Mouse (Mus musculus): Measurements from ENCODE around the gene Sertad2. TPM values are rescaled to one million over a fixed set of nuclear protein-coding genes. Genes with fewer than 3 reads are reported as not detected.

Sertad2 gene
- total RNA-seq, 2 experiments from 2014 or later, result 23.0 to 28.5 TPM

GRCm38 (mm10) chr11:20576046-20576635, 33.1 kb downstream of the Sertad2 start:
- no peak overlapping the region for H3K27ac ChIP-seq
- intact Hi-C loops (cut with DNase I), result no loop called here
- TF ChIP-seq CTCF (IDR thresholded peaks at IDR 0.05), result no peak
- no peak for DNase-seq (ENCODE audit: extremely low spot score in 1 of 2, low spot score in 2 of 2)
- no peak overlapping the region for H3K4me3 ChIP-seq

- no peak overlapping the region for H3K27ac ChIP-seq
- no peak overlapping the region for H3K4me3 ChIP-seq
- no peak for DNase-seq (ENCODE audit: extremely low spot score in 1 of 2, low spot score in 2 of 2)
- intact Hi-C loops (cut with DNase I), result no loop called here
- no peak; the same call in 1 of the 2 replicates for TF ChIP-seq CTCF (IDR thresholded peaks at IDR 0.05)
These were observed 39.7 kb downstream of the Sertad2 start for GRCm38 (mm10) chr11:20582758-20583157.

GRCm38 (mm10) chr11:20585297-20585696, 42.2 kb downstream of the Sertad2 start:
- no peak for TF ChIP-seq CTCF (IDR thresholded peaks at IDR 0.05)
- intact Hi-C loops (cut with DNase I), result no loop called here
- H3K27ac ChIP-seq, result no peak overlapping the region
- H3K4me3 ChIP-seq, result no peak overlapping the region
- DNase-seq (ENCODE audit: extremely low spot score in 1 of 2, low spot score in 2 of 2), result no peak

- no peak for DNase-seq (ENCODE audit: extremely low spot score in 1 of 2, low spot score in 2 of 2)
- intact Hi-C loops (cut with DNase I), result no loop called here
- Histone ChIP-seq H3K27ac (no peak overlapping the region), H3K4me3 (no peak overlapping the region)
- TF ChIP-seq CTCF (IDR thresholded peaks at IDR 0.05), result no peak
These were observed 43.1 kb downstream of the Sertad2 start for GRCm38 (mm10) chr11:20586180-20586579.

- H3K27ac ChIP-seq, result no peak overlapping the region
- TF ChIP-seq CTCF (IDR thresholded peaks at IDR 0.05), result no peak
- intact Hi-C loops (cut with DNase I), result no loop called here
- no peak for DNase-seq (ENCODE audit: extremely low spot score in 1 of 2, low spot score in 2 of 2)
- H3K4me3 ChIP-seq, result no peak overlapping the region
These were observed 46.3 kb downstream of the Sertad2 start for GRCm38 (mm10) chr11:20589393-20589792.

GRCm38 (mm10) chr11:20592010-20592409, 49.0 kb downstream of the Sertad2 start:
- intact Hi-C loops (cut with DNase I), result loop anchor here (5.0 kb wide), 1 partner anchor 135 kb away; no protein-coding TSS in a partner anchor
- no peak for TF ChIP-seq CTCF (IDR thresholded peaks at IDR 0.05)
- DNase-seq (ENCODE audit: extremely low spot score in 1 of 2, low spot score in 2 of 2), result no peak
- no peak overlapping the region for H3K27ac ChIP-seq
- no peak overlapping the region for H3K4me3 ChIP-seq

- DNase-seq (ENCODE audit: extremely low spot score in 1 of 2, low spot score in 2 of 2), result no peak
- intact Hi-C loops (cut with DNase I), result loop anchor here (5.0 kb wide), 1 partner anchor 137 kb away; no protein-coding TSS in a partner anchor
- H3K27ac ChIP-seq, result no peak overlapping the region
- no peak for TF ChIP-seq CTCF (IDR thresholded peaks at IDR 0.05)
- H3K4me3 ChIP-seq, result no peak overlapping the region
These were observed 51.5 kb downstream of the Sertad2 start for GRCm38 (mm10) chr11:20594229-20595201.

- DNase-seq (ENCODE audit: extremely low spot score in 1 of 2, low spot score in 2 of 2), result no peak
- Histone ChIP-seq H3K27ac (peak overlapping the region; percentile 50), H3K4me3 (no peak overlapping the region)
- TF ChIP-seq CTCF (IDR thresholded peaks at IDR 0.05), result no peak
- intact Hi-C loops (cut with DNase I), result no loop called here
These were observed 60.2 kb downstream of the Sertad2 start for GRCm38 (mm10) chr11:20603066-20603812.

GRCm38 (mm10) chr11:20604119-20604518, 61.1 kb downstream of the Sertad2 start:
- Histone ChIP-seq H3K27ac (no peak overlapping the region), H3K4me3 (no peak overlapping the region)
- intact Hi-C loops (cut with DNase I), result no loop called here
- DNase-seq (ENCODE audit: extremely low spot score in 1 of 2, low spot score in 2 of 2), result no peak
- no peak for TF ChIP-seq CTCF (IDR thresholded peaks at IDR 0.05)

GRCm38 (mm10) chr11:20605613-20606012, 62.6 kb downstream of the Sertad2 start:
- intact Hi-C loops (cut with DNase I), result no loop called here
- Histone ChIP-seq H3K4me3 (no peak overlapping the region), H3K27ac (no peak overlapping the region)
- no peak for DNase-seq (ENCODE audit: extremely low spot score in 1 of 2, low spot score in 2 of 2)
- no peak for TF ChIP-seq CTCF (IDR thresholded peaks at IDR 0.05)

- H3K27ac ChIP-seq, result no peak overlapping the region
- H3K4me3 ChIP-seq, result no peak overlapping the region
- peak; percentile 20 to 39 for DNase-seq (ENCODE audit: extremely low spot score in 1 of 2, low spot score in 2 of 2)
- intact Hi-C loops (cut with DNase I), result no loop called here
- no peak for TF ChIP-seq CTCF (IDR thresholded peaks at IDR 0.05)
These were observed 65.4 kb downstream of the Sertad2 start for GRCm38 (mm10) chr11:20608442-20608841.

- Histone ChIP-seq H3K4me3 (no peak overlapping the region), H3K27ac (no peak overlapping the region)
- TF ChIP-seq CTCF (IDR thresholded peaks at IDR 0.05), result no peak
- no peak for DNase-seq (ENCODE audit: extremely low spot score in 1 of 2, low spot score in 2 of 2)
- intact Hi-C loops (cut with DNase I), result no loop called here
These were observed 70.2 kb downstream of the Sertad2 start for GRCm38 (mm10) chr11:20613223-20613622.
